Mouse (Mus musculus) liver, embryonic 11.5 days (tissue): ENCODE data around the gene Trmt2b. TPM values are rescaled to one million over a fixed set of nuclear protein-coding genes. Genes with fewer than 3 reads are reported as not detected.
"Not testable (repeated sequence)": the region's sequence is repeated elsewhere in the genome, so short reads cannot be mapped to it uniquely, and the experiment has no call there.

Experiments used
- ATAC-seq: fragments of 200-750 bp; cut with Nextera tagmentation; replicated peaks from 2 replicates; pipeline ENCODE4 v1.8.0; 2017; ENCODE audit warnings: moderate number of reproducible peaks, mild to moderate bottlenecking, moderate TSS enrichment, moderate library complexity; ENCODE audit not compliant: low FRiP score
- DNase-seq: peaks from one replicate; pipeline ENCODE4 v3.0.0-alpha.2; 2017; ENCODE audit warnings: low spot score
- H3K27ac ChIP-seq: fragments of 300-500 bp; sonication (generic); 2 replicates; pipeline ENCODE4 v1.5.1; 2014; ENCODE audit warnings: mild to moderate bottlenecking, low read depth, low read length, control low read depth
- H3K27me3 ChIP-seq: fragments of 300-500 bp; sonication (generic); replicated peaks from 2 replicates; pipeline ENCODE4 v1.6.1; 2014; ENCODE audit warnings: low read length, mixed read lengths; ENCODE audit not compliant: control insufficient read depth, insufficient read depth
- H3K36me3 ChIP-seq: fragments of 300-500 bp; sonication (generic); 2 replicates; pipeline ENCODE4 v1.6.1; 2014; ENCODE audit warnings: mild to moderate bottlenecking, low read length, moderate library complexity, mixed read lengths; ENCODE audit not compliant: control insufficient read depth, insufficient read depth
- H3K4me1 ChIP-seq: fragments of 300-500 bp; sonication (generic); replicated peaks from 2 replicates; pipeline ENCODE4 v1.6.1; 2014; ENCODE audit warnings: low read length, mixed read lengths; ENCODE audit not compliant: control insufficient read depth, insufficient read depth
- H3K4me2 ChIP-seq: fragments of 300-500 bp; sonication (generic); 2 replicates; pipeline ENCODE4 v1.6.1; 2014; ENCODE audit warnings: mild to moderate bottlenecking, control low read depth, moderate library complexity
- H3K4me3 ChIP-seq: fragments of 300-500 bp; sonication (generic); 2 replicates; pipeline ENCODE4 v1.5.1; 2014; ENCODE audit warnings: low read depth, low read length, control low read depth
- H3K9ac ChIP-seq: fragments of 300-500 bp; sonication (generic); 2 replicates; pipeline ENCODE4 v1.6.1; 2014; ENCODE audit warnings: low read depth, low read length, control low read depth
- H3K9me3 ChIP-seq: fragments of 300-500 bp; sonication (generic); 2 replicates; pipeline ENCODE4 v1.6.1; 2016; ENCODE audit warnings: low read length, inconsistent platforms, mixed read lengths; ENCODE audit not compliant: control insufficient read depth
- WGBS: fragments of 180-500 bp; shearing (Covaris S2); extraction: QIAGEN DNeasy Blood & Tissue Kit; methylation state at CpG from one replicate; pipeline ENCODE4 v1.1.7; 2014; 5-methylcytosine and 5-hydroxymethylcytosine counted together
- polyA plus RNA-seq: library from polyadenylated mRNA; unstranded; fragments of >200 nt; fragmentation: Nextera tagmentation; extraction: Ambion mirVana; gene quantifications from 2 replicates; pipeline ENCODE4 v1.2.1, GENCODE M21; 2014

The Trmt2b gene
- 18.1 and 19.1 TPM in 2 replicates for polyA plus RNA-seq

GRCm38 (mm10) chrX:134276275-134277160 is at the start of gene Trmt2b:
TSS of gene Trmt2b (minus strand) at chrX:134276984.
- Histone ChIP-seq H3K4me1 (no peaks in the 10 kb centered on the region), H3K9ac (peak within 1 kb of the TSS; percentile 52), H3K27me3 (no peaks in the 10 kb centered on the region), H3K27ac (peak within 1 kb of the TSS; percentile 62), H3K36me3 (no peaks in the 10 kb centered on the region), H3K4me2 (peak within 1 kb of the TSS; percentile 68), H3K4me3 (peak within 1 kb of the TSS; percentile 51), H3K9me3 (no peaks in the 10 kb centered on the region)
- peak; percentile 94 for ATAC-seq
- 12% methylated on average over 23 of the region's 26 CpGs for WGBS
- DNase-seq: peak; percentile 56

GRCm38 (mm10) chrX:134319153-134319932 is 42.6 kb upstream of the Trmt2b start:
- WGBS: 80% methylated on average over 2 of the region's 2 CpGs

GRCm38 (mm10) chrX:134311193-134311592 is 34.4 kb upstream of the Trmt2b start:
- ATAC-seq, H3K9ac ChIP-seq, H3K27ac ChIP-seq, H3K4me1 ChIP-seq, DNase-seq, H3K4me3 ChIP-seq, H3K36me3 ChIP-seq, H3K9me3 ChIP-seq, H3K27me3 ChIP-seq, H3K4me2 ChIP-seq: not testable (repeated sequence)
- WGBS: 92% methylated on average over 7 of the region's 7 CpGs

More at GRCm38 (mm10) chrX:134319153-134319932, 42.6 kb upstream of the Trmt2b start:
- Histone ChIP-seq H3K4me3 (no peak overlapping the region), H3K4me1 (no peaks in the 10 kb centered on the region), H3K27ac (no peak overlapping the region), H3K9me3 (no peaks in the 10 kb centered on the region), H3K36me3 (peaks cover 3% of the 10 kb centered on the region; the same call in 1 of the 2 replicates), H3K27me3 (no peaks in the 10 kb centered on the region), H3K9ac (no peak overlapping the region), H3K4me2 (no peak overlapping the region)
- ATAC-seq: no peak
- DNase-seq: no peak

GRCm38 (mm10) chrX:134308275-134308634 is 31.5 kb upstream of the Trmt2b start:
- WGBS: 13% methylated on average over 9 of the region's 9 CpGs
- H3K36me3 ChIP-seq: no peaks in the 10 kb centered on the region; the same call in 1 of the 2 replicates
- H3K27ac ChIP-seq: peak overlapping the region; percentile 38; the same call in 1 of the 2 replicates
- H3K4me1 ChIP-seq: no peaks in the 10 kb centered on the region
- H3K27me3 ChIP-seq: no peaks in the 10 kb centered on the region
- peak overlapping the region; percentile 65 for H3K9ac ChIP-seq
- ATAC-seq: peak; percentile 81
- peak overlapping the region; percentile 67 for H3K4me2 ChIP-seq
- DNase-seq: no peak
- peak overlapping the region; percentile 55 for H3K4me3 ChIP-seq
- no peaks in the 10 kb centered on the region for H3K9me3 ChIP-seq

- Histone ChIP-seq H3K27me3 (no peaks in the 10 kb centered on the region), H3K4me3 (peak within 1 kb of the TSS; percentile 55), H3K9ac (peak within 1 kb of the TSS; percentile 65), H3K27ac (peak within 1 kb of the TSS; percentile 52), H3K36me3 (no peaks in the 10 kb centered on the region; the same call in 1 of the 2 replicates), H3K4me1 (no peaks in the 10 kb centered on the region), H3K9me3 (no peaks in the 10 kb centered on the region), H3K4me2 (peak within 1 kb of the TSS; percentile 67)
- 16% methylated on average over 36 of the region's 36 CpGs for WGBS
- DNase-seq (peak; percentile 80), ATAC-seq (peak; percentile 96)
These were observed 30.9 kb upstream of the Trmt2b start, which contains the start of gene Cenpi for GRCm38 (mm10) chrX:134307534-134308274. TSS of gene Cenpi (plus strand) at chrX:134308084.

- DNase-seq (no peak), ATAC-seq (no peak)
- Histone ChIP-seq H3K4me1 (no peaks in the 10 kb centered on the region), H3K27me3 (no peaks in the 10 kb centered on the region), H3K4me3 (no peak overlapping the region), H3K27ac (no peak overlapping the region), H3K4me2 (no peak overlapping the region), H3K9ac (no peak overlapping the region), H3K36me3 (no peaks in the 10 kb centered on the region), H3K9me3 (no peaks in the 10 kb centered on the region)
- 85% methylated on average over 1 of the region's 1 CpGs for WGBS
These were observed 26.5 kb upstream of the Trmt2b start for GRCm38 (mm10) chrX:134303287-134303686.

GRCm38 (mm10) chrX:134300219-134300618 is 23.4 kb upstream of the Trmt2b start:
- no peak overlapping the region for H3K9ac ChIP-seq
- H3K4me1 ChIP-seq: no peaks in the 10 kb centered on the region
- H3K27ac ChIP-seq: no peak overlapping the region
- ATAC-seq: no peak
- H3K9me3 ChIP-seq: no peaks in the 10 kb centered on the region
- no peak overlapping the region for H3K4me2 ChIP-seq
- DNase-seq: no peak
- WGBS: 52% methylated on average over 5 of the region's 5 CpGs
- H3K36me3 ChIP-seq: no peaks in the 10 kb centered on the region
- peaks cover 21% of the 10 kb centered on the region for H3K27me3 ChIP-seq
- H3K4me3 ChIP-seq: no peak overlapping the region

GRCm38 (mm10) chrX:134297195-134297594 is 20.4 kb upstream of the Trmt2b start:
- no peaks in the 10 kb centered on the region for H3K9me3 ChIP-seq
- WGBS: 35% methylated on average over 4 of the region's 4 CpGs
- ATAC-seq: no peak
- no peak overlapping the region for H3K9ac ChIP-seq
- H3K4me2 ChIP-seq: no peak overlapping the region
- DNase-seq: no peak
- no peaks in the 10 kb centered on the region for H3K4me1 ChIP-seq
- no peak overlapping the region for H3K27ac ChIP-seq
- H3K36me3 ChIP-seq: no peaks in the 10 kb centered on the region
- H3K27me3 ChIP-seq: peaks cover 38% of the 10 kb centered on the region
- no peak overlapping the region for H3K4me3 ChIP-seq
